In genomic region chr10:21532142-21532541, GRCm38 (mm10) we compare ENCODE assay signal across 19 mouse cellular contexts.
DNase-seq lines count a peak whose midpoint lies in the region; ATAC-seq lines count a peak whose summit lies in the region.
"Had no signal": no experiment of that assay in that cellular context is flagged by ENCODE, and none has a peak within 500 bp of the region (broad histone marks: within the 10 kb centered on the region; RNA-seq: fewer than 3 reads in every experiment).

No protein-coding gene starts in this region.

- H3K4me2 ChIP-seq in kidney, embryonic 15.5 days = no peak overlapping the region
- H3K4me2 ChIP-seq in midbrain, embryonic 14.5 days (ENCODE audit: low read length) = no peak overlapping the region
- H3K4me2 ChIP-seq: embryonic facial prominence, embryonic 12.5 days; heart, embryonic 11.5 days; hindbrain, embryonic 15.5 days had no signal

- 0 out of 2 replicates have a peak, but pooled peaks cover 3% of the 10 kb centered on the region for H3K4me1 ChIP-seq in kidney, embryonic 15.5 days
- no peaks in the 10 kb centered on the region for H3K4me1 ChIP-seq in midbrain, embryonic 14.5 days (ENCODE audit: control insufficient read depth, insufficient read depth, low read length)
- H3K4me1 ChIP-seq: embryonic facial prominence, embryonic 12.5 days; hindbrain, embryonic 15.5 days had no signal

- no peak overlapping the region for H3K9ac ChIP-seq in kidney, embryonic 15.5 days
- no peak overlapping the region for H3K9ac ChIP-seq in midbrain, embryonic 14.5 days (replicated peaks; ENCODE audit: low read length)
- H3K9ac ChIP-seq: embryonic facial prominence, embryonic 12.5 days; hindbrain, embryonic 15.5 days had no signal

- 0 out of 2 replicates have a peak overlapping the region, but pooled peaks have one; percentile 30 for H3K27ac ChIP-seq in kidney, embryonic 15.5 days
- H3K27ac ChIP-seq in midbrain, embryonic 14.5 days (replicated peaks; ENCODE audit: low read depth, low read length) = no peak overlapping the region
- H3K27ac ChIP-seq: embryonic facial prominence, embryonic 12.5 days; hindbrain, embryonic 15.5 days had no signal

- no peak for DNase-seq in kidney, postnatal 25 days
- DNase-seq in urinary bladder, postnatal 25 days (ENCODE audit: low spot score) = peak; percentile 13
- DNase-seq in urinary bladder, postnatal 4 days (ENCODE audit: low spot score in 2 of 2) = no peak
- DNase-seq in fibroblast of lung, adult 2 months (ENCODE audit: low read depth) = peak; percentile 22
- no peak for DNase-seq in midbrain, embryonic 14.5 days
- DNase-seq in frontal cortex, postnatal 25 days (ENCODE audit: low spot score in 2 of 2) = no peak
- DNase-seq: adrenal gland, adult 8-10 months; adrenal gland, postnatal 36 days; cerebellum, adult 11 months; cerebellum, adult 8-10 months; cerebellum, postnatal 14 days; embryo, embryonic 11 days; gastrocnemius, postnatal 36 days; heart, adult 18-20 months had no signal

- H3K9me3 ChIP-seq in kidney, embryonic 15.5 days (replicated peaks) = no peaks in the 10 kb centered on the region
- no peaks in the 10 kb centered on the region for H3K9me3 ChIP-seq in midbrain, embryonic 14.5 days (ENCODE audit: control insufficient read depth, low read length)
- H3K9me3 ChIP-seq: embryonic facial prominence, embryonic 12.5 days; hindbrain, embryonic 15.5 days had no signal

- ATAC-seq in kidney, embryonic 15.5 days (replicated peaks; ENCODE audit: low FRiP score) = no peak
- ATAC-seq in midbrain, embryonic 14.5 days (ENCODE audit: low FRiP score, low TSS enrichment) = no peak
- ATAC-seq: forebrain, embryonic 14.5 days had no signal

- no peaks in the 10 kb centered on the region for H3K36me3 ChIP-seq in kidney, embryonic 15.5 days
- H3K36me3 ChIP-seq in midbrain, embryonic 14.5 days (ENCODE audit: control insufficient read depth, insufficient read depth, low read length) = no peaks in the 10 kb centered on the region
- H3K36me3 ChIP-seq: embryonic facial prominence, embryonic 12.5 days; hindbrain, embryonic 15.5 days had no signal

- H3K4me3 ChIP-seq in kidney, embryonic 15.5 days (replicated peaks) = no peak overlapping the region
- H3K4me3 ChIP-seq in midbrain, embryonic 14.5 days (replicated peaks; ENCODE audit: low read depth, low read length) = no peak overlapping the region
- H3K4me3 ChIP-seq: embryonic facial prominence, embryonic 12.5 days; hindbrain, embryonic 15.5 days had no signal

- 32% methylated on average over 1 of the region's 1 CpGs for WGBS in kidney, embryonic 15.5 days
- 73% methylated on average over 1 of the region's 1 CpGs for WGBS in midbrain, embryonic 14.5 days

- H3K27me3 ChIP-seq in kidney, embryonic 15.5 days = no peaks in the 10 kb centered on the region
- H3K27me3 ChIP-seq in midbrain, embryonic 14.5 days (ENCODE audit: control insufficient read depth, insufficient read depth, low read length) = no peaks in the 10 kb centered on the region
- H3K27me3 ChIP-seq: embryonic facial prominence, embryonic 12.5 days; hindbrain, embryonic 15.5 days had no signal

Comparison
In these comparisons a context has a peak if more than half of its experiments do, and no peak if none do; other contexts are left out.
1. DNase-seq: peak in urinary bladder, postnatal 25 days (single experiment) and fibroblast of lung, adult 2 months (single experiment); none in kidney, postnatal 25 days (0 of 2), urinary bladder, postnatal 4 days (0 of 2), midbrain, embryonic 14.5 days (single experiment) and frontal cortex, postnatal 25 days (0 of 2).